Mouse (Mus musculus) spleen, adult 2 months (tissue): ENCODE data around the gene Olfr54.

ENCODE experiments used
- CTCF ChIP-seq: fragments of 200-500 bp; IDR thresholded peaks from 2 replicates; pipeline ENCODE4 v1.5.1; 2011; ENCODE audit warnings: mild to moderate bottlenecking, inconsistent platforms; ENCODE audit not compliant: insufficient read depth, insufficient read length, insufficient replicate concordance; ENCODE audit errors: extremely low read depth
- POLR2A ChIP-seq: fragments of 200-500 bp; IDR thresholded peaks from 2 replicates; pipeline ENCODE4 v1.6.1; 2011; ENCODE audit warnings: low read depth, low read length, inconsistent platforms

- no peak for TF ChIP-seq CTCF
- no peak for TF ChIP-seq POLR2A
These were observed at the start of gene Olfr54 for GRCm38 (mm10) chr11:51013936-51014335.
